Mouse (Mus musculus) heart, embryonic 11.5 days (tissue): Measurements from ENCODE around the gene Myo15b. TPM values are rescaled to one million over a fixed set of nuclear protein-coding genes. Genes with fewer than 3 reads are reported as not detected.

Experiments
- ATAC-seq: fragments of 200-750 bp; cut with Nextera tagmentation; replicated peaks from 2 replicates; pipeline ENCODE4 v1.8.0; 2017; ENCODE audit warnings: moderate library complexity; ENCODE audit not compliant: insufficient number of reproducible peaks, low FRiP score, low TSS enrichment
- H3K27ac ChIP-seq: fragments of 300-500 bp; sonication (generic); 2 replicates; pipeline ENCODE4 v1.5.1; 2014; ENCODE audit warnings: mild to moderate bottlenecking, low read depth, low read length
- H3K27me3 ChIP-seq: fragments of 300-500 bp; sonication (generic); 2 replicates; pipeline ENCODE4 v1.6.1; 2014; ENCODE audit warnings: mild to moderate bottlenecking, low read length, mixed read lengths; ENCODE audit not compliant: control insufficient read depth, insufficient read depth
- H3K36me3 ChIP-seq: fragments of 300-500 bp; sonication (generic); 2 replicates; pipeline ENCODE4 v1.6.1; 2014; ENCODE audit warnings: mild to moderate bottlenecking, low read length, moderate library complexity, mixed read lengths; ENCODE audit not compliant: control insufficient read depth, insufficient read depth
- H3K4me1 ChIP-seq: fragments of 300-500 bp; sonication (generic); 2 replicates; pipeline ENCODE4 v1.6.1; 2014; ENCODE audit warnings: low read length; ENCODE audit not compliant: control insufficient read depth, insufficient read depth
- H3K4me2 ChIP-seq: fragments of 300-500 bp; sonication (generic); 2 replicates; pipeline ENCODE4 v1.6.1; 2014; ENCODE audit warnings: mild to moderate bottlenecking, moderate library complexity
- H3K4me3 ChIP-seq: fragments of 300-500 bp; sonication (generic); 2 replicates; pipeline ENCODE4 v1.5.1; 2014; ENCODE audit warnings: low read depth, low read length
- H3K9ac ChIP-seq: fragments of 300-500 bp; sonication (generic); 2 replicates; pipeline ENCODE4 v1.6.1; 2014; ENCODE audit warnings: mild to moderate bottlenecking, low read depth, low read length, moderate library complexity
- H3K9me3 ChIP-seq: fragments of 300-500 bp; sonication (generic); replicated peaks from 2 replicates; pipeline ENCODE4 v1.6.1; 2016; ENCODE audit warnings: low read length; ENCODE audit not compliant: control insufficient read depth
- WGBS: fragments of 180-500 bp; shearing (Covaris S2); extraction: QIAGEN DNeasy Blood & Tissue Kit; methylation state at CpG from one replicate; pipeline ENCODE4 v1.1.7; 2014; ENCODE audit not compliant: insufficient replicate concordance; 5-methylcytosine and 5-hydroxymethylcytosine counted together
- polyA plus RNA-seq: library from polyadenylated mRNA; unstranded; fragments of >200 nt; fragmentation: Nextera tagmentation; extraction: Ambion mirVana; gene quantifications from 2 replicates; pipeline ENCODE4 v1.2.1, GENCODE M21; 2014

Myo15b gene
- polyA plus RNA-seq, 1 experiment from 2014 or later, result 0.39 TPM

DNA sequence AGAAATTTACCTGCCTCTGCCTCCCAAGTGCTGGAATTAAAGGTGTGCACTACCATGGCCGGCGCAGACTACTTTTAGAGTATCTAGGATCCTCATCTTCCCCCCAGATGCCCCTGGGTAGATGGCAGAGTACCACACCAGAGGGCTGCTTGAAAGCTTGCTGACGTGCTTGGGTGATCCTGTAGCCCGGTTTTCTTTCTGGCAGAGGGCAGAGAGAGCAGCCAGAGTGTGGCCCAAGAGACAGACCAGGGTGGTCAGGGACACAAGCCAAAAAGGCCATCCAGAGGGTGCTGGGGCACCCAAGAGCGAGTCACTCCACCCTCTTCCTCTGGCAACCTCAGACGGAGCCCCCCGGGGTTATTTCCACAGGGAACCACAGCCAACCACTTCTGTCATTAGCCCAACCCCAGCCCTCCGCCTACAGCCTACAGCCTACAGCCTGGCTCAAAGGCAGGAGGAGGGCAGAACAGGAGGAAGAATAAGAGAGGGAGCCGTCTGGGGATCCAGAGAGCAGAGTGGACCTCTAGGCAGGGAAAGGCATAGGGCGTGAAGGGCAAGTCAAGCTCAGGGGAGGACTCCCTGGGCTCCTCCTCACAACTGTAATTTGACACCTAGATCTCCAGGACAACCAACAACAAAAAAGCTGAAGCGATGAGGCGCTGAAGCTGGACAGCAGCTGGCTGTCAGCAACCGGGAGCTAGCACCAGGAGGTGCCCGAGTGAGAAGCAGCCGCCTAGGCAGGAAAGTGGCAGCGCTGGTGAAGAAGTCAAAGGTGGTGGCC, 41.5 kb downstream of the Myo15b start, which contains the start of gene Smim5:
TSS of gene Smim5 (plus strand) at position 481 of the 781 bp plus-strand sequence.
- Histone ChIP-seq H3K4me1 (peaks cover 62% of the 10 kb centered on the region), H3K27ac (peak within 1 kb of the TSS; percentile 95), H3K4me3 (peak within 1 kb of the TSS; percentile 34), H3K36me3 (peaks cover 4% of the 10 kb centered on the region), H3K27me3 (no peaks in the 10 kb centered on the region), H3K4me2 (peak within 1 kb of the TSS; percentile 67), H3K9me3 (no peaks in the 10 kb centered on the region), H3K9ac (peak within 1 kb of the TSS; percentile 58)
- peak; percentile 58 for ATAC-seq
- 24% methylated on average over 16 of the region's 16 CpGs for WGBS

DNA sequence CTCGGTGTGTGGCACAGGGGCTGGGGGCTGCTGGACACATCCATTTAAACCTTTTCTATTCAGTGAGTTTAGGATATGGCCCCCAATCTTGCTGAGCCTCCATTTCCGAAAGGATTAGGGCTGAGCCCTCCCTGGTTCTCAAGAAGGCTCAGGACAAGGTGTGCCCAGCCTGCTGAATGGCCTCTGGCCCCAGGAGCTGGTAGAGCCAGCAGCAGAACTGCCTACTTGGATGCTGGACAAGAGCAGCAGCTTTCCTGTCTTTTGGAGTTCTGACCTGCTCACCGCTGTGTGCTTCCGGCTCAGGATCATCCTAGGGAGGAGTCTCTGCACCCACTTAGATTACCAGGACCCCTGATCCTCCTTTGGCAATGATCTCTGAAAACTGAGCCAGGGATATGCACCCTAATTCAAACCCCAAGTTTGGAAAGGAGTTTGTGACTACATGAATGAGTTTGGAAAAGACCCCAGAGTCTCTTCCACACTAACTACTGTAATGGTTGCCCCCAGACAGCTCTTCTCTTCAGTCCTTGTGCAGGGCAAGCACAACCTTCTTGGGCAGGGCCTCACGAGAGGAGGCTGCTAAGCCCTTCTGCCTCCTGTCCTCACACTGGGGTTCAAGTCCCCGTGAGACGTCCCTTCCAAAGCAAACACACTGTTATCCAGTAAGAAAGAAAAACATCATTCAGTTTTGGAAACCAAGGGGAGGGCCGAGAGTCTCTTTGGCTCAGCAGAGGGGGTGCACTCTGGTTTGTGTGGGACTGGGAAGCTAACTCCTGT, 42.5 kb downstream of the Myo15b start:
- H3K36me3 ChIP-seq, result peaks cover 4% of the 10 kb centered on the region
- peak overlapping the region; percentile 34 for H3K4me3 ChIP-seq
- no peaks in the 10 kb centered on the region for H3K27me3 ChIP-seq
- 63% methylated on average over 8 of the region's 8 CpGs for WGBS
- peak overlapping the region; percentile 58 for H3K9ac ChIP-seq
- ATAC-seq, result no peak
- peak overlapping the region; percentile 95 for H3K27ac ChIP-seq
- peak overlapping the region; percentile 67 for H3K4me2 ChIP-seq
- H3K4me1 ChIP-seq, result peaks cover 73% of the 10 kb centered on the region
- H3K9me3 ChIP-seq, result no peaks in the 10 kb centered on the region

DNA sequence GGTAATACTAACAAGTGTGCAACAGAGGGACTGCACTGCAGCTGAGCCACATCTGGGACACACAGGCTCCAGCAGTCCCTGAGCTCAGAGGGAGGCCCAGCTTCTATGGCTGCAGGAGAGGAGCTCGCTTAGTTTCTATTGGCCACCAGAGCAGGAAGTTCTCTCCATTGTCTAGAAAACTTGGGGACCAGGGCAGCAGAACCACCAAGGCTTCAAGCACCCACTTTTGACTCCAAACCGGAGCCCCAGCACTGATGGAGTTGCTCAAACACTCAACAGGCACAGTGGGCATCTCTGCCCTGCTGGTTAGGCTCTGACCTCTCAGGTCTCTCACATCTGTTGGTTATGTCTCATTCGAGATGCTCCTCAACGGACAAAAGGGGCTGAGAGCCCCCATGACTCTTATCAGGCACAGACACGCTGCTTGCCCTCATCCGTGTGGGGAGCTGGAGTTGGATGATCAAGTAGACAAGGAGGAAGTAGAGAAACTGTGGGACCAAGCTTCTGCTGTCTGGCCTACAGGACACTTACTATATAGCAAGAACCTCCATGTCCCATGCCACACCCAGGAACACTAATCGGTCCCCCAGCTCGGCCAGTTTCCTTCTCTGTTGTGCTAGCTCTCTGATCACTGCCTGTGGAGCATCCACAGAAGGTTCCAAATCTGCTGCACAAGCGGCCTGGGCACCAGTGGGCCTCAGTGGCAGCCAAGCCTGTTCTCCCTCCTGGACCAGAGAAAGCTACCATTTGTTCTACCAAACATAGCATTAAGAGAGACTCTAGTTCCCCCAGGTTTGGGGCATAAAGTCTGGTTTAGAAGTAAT, 43.3 kb downstream of the Myo15b start:
- H3K9me3 ChIP-seq, result no peaks in the 10 kb centered on the region
- peaks cover 4% of the 10 kb centered on the region for H3K36me3 ChIP-seq
- no peak for ATAC-seq
- peak overlapping the region; percentile 95 for H3K27ac ChIP-seq
- H3K4me2 ChIP-seq, result peak overlapping the region; percentile 67
- H3K4me1 ChIP-seq, result peaks cover 78% of the 10 kb centered on the region
- peak overlapping the region; percentile 34; the same call in 1 of the 2 replicates for H3K4me3 ChIP-seq
- WGBS, result 61% methylated on average over 9 of the region's 9 CpGs
- H3K9ac ChIP-seq, result peak overlapping the region; percentile 58
- no peaks in the 10 kb centered on the region for H3K27me3 ChIP-seq

DNA sequence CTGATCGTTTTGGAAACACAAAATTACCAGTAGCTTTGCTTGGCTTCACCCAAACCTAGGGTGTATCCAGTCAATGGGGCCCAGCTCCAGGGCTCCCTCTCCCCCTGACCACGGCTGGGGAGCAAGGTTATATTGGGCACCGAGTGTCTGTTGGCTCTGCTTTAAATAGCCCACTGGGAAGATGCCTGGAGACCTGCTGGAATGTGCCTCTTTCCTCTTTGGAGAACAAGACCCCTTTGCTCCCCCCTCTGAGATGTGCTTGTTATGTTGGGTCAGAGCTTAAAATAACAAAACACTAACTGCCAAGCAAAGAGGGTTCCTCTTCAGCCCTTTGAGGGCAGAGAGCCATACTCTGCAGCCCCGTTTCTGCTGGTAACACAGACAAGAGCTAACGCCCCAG, 44.0 kb downstream of the Myo15b start:
- Histone ChIP-seq H3K9ac (peak overlapping the region; percentile 64), H3K4me1 (peaks cover 81% of the 10 kb centered on the region), H3K4me3 (peak overlapping the region; percentile 2; the same call in 1 of the 2 replicates), H3K4me2 (peak overlapping the region; percentile 67), H3K27me3 (no peaks in the 10 kb centered on the region), H3K27ac (peak overlapping the region; percentile 95), H3K36me3 (no peaks in the 10 kb centered on the region), H3K9me3 (no peaks in the 10 kb centered on the region)
- no peak for ATAC-seq
- WGBS, result 50% methylated on average over 5 of the region's 5 CpGs

DNA sequence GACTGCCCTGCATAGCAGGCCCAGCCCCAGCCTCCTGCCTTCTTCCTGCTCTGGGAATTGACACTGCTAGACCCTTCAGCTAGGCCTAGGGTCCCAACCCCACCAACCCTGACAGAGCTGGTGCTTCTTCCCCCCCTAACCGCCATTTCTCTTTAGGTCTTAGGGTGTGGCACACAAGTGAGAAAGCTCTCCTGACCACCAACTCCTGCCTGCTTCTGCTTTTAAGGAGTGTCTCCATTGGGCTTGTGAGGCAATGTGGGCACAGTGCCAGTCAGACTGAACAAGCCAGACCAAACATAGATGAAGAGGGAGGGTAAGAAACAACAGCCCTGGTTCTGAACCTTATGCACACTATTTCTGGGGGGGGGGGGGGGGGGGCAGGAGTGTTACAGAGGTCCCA, 44.6 kb downstream of the Myo15b start:
- Histone ChIP-seq H3K9ac (peak overlapping the region; percentile 64; the same call in 1 of the 2 replicates), H3K36me3 (no peaks in the 10 kb centered on the region), H3K4me3 (no peak overlapping the region), H3K27me3 (no peaks in the 10 kb centered on the region), H3K9me3 (no peaks in the 10 kb centered on the region), H3K27ac (peak overlapping the region; percentile 95), H3K4me1 (peaks cover 81% of the 10 kb centered on the region), H3K4me2 (peak overlapping the region; percentile 67)
- WGBS, result 60% methylated on average over 1 of the region's 1 CpGs
- ATAC-seq, result no peak

DNA sequence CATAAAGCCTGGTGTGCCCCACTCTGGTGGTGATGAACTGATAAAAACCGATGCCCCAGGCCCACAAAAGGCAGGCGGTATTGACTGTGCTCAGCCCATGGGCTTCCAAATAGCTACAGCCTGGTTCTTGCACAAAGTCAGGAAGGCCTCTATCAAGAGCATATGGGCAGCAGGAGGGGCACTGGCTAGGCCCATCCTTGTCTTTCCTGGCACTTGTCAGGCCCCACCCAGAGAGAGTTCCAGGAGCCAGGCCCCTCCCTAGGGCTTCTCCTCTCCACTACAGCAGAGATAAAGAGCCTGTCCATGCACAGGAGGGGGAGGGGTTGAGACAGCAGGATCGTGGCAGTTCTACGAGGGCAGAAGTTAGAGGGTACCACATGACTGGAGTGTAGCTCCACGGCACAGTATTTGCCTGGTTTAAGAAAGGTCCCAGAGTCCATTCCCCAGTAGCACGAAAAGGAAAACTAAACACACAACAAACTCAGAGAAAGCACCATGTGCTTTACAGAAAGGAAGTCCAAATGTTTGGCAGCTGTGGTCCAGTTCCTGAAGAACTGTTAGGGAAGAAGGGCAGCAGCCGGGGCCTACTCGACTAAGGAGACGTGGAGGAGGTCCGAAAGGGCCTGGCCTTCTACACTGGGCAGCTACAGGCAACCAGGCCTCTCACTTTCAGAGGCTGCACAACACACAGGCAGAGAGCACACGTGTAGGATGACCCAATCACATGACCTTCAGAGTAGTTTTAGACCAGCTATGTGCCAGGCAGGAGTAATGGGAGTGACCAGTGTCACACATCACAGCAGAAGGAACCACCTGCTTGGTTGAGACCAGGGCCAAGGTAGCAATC, 45.4 kb downstream of the Myo15b start:
- Histone ChIP-seq H3K4me3 (no peak overlapping the region), H3K4me2 (peak overlapping the region; percentile 67), H3K27me3 (no peaks in the 10 kb centered on the region), H3K27ac (peak overlapping the region; percentile 95), H3K9me3 (no peaks in the 10 kb centered on the region), H3K36me3 (peaks cover 4% of the 10 kb centered on the region), H3K4me1 (peaks cover 78% of the 10 kb centered on the region), H3K9ac (peak overlapping the region; percentile 64)
- WGBS, result 33% methylated on average over 11 of the region's 11 CpGs
- peak; percentile 86 for ATAC-seq

DNA sequence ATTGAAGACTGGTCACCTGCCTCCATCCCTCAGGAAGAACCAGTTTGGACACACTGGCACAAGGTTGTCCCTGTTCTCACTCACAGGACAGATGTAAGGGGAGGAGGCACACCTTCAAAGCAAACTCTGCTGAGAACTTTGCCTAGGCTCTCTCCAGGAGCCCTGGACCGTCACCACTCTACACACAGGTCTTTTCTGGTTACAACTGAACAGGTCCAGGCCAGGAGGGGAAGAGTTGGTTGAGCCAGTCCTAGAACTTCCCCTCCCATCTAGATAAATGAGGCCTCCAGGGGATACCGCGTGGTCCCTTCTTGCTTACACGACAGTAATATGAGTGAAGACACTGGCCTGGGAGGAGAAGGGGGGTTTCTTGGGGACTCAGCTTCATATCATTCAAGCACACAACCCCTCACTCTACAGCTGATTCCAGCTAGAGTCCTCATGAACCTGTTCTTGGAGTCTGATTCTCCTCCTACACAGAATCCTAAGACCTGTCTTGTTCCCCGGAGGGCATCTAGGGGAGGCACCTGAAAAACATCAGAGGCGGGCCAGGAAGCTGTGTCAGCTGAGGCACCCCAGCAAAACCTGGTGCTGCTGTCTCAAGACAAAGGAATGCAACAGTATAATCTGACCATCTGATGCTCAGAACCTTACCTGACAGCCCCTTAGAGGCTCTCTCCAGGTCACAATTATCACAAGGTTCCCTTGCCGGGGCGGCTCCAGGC, 46.2 kb downstream of the Myo15b start:
- 60% methylated on average over 8 of the region's 8 CpGs for WGBS
- Histone ChIP-seq H3K4me3 (no peak overlapping the region), H3K27ac (peak overlapping the region; percentile 95), H3K4me2 (0 out of 2 replicates have a peak overlapping the region, but pooled peaks have one; percentile 23), H3K9ac (peak overlapping the region; percentile 53), H3K27me3 (no peaks in the 10 kb centered on the region), H3K9me3 (no peaks in the 10 kb centered on the region), H3K36me3 (peaks cover 4% of the 10 kb centered on the region), H3K4me1 (peaks cover 71% of the 10 kb centered on the region)
- no peak for ATAC-seq
